Mouse (Mus musculus): ENCODE measurements around the gene Crhr1.

DNA sequence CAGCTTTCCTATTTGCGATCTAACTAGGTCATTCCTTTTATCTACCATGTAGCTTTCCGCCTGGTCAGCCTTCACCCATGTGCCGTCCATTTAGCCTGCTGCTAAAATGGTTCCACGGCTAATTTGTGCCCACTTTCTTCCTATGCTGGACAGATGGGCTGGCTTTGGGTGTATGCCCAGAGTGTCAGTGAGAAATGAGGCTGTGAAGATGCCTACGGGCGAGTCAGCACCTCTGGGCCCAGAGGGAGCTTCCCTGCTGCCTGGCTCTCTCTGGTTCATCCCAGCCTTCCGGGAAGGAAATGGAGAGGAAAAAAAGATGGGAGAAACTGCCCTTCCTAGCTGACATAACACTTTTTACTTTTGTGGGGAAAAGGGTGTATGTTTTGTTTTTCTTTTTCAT, 36.1 kb upstream of the Crhr1 start:
- TF ChIP-seq CTCF (IDR thresholded peaks at IDR 0.05; ENCODE audit: extremely low read depth, insufficient read length, insufficient replicate concordance, low read depth, low read length) (no peak), POLR2A (IDR thresholded peaks at IDR 0.05; ENCODE audit: low read depth, low read length) (no peak)
